Mouse (Mus musculus) kidney, adult 2 months (tissue): Measurements from ENCODE around the gene Rin2.

Source experiments
- CTCF ChIP-seq: fragments of 200-500 bp; conservative IDR thresholded peaks from 2 replicates; pipeline ENCODE4 v1.5.1; 2011; ENCODE audit warnings: low read depth, mild to moderate bottlenecking, control low read depth, low read length, moderate library complexity, mixed read lengths; ENCODE audit not compliant: insufficient read depth, insufficient read length
- POLR2A ChIP-seq: fragments of 200-500 bp; IDR thresholded peaks from one replicate; pipeline ENCODE4 v1.6.1; 2011; ENCODE audit warnings: low read depth, low read length, control low read depth

DNA sequence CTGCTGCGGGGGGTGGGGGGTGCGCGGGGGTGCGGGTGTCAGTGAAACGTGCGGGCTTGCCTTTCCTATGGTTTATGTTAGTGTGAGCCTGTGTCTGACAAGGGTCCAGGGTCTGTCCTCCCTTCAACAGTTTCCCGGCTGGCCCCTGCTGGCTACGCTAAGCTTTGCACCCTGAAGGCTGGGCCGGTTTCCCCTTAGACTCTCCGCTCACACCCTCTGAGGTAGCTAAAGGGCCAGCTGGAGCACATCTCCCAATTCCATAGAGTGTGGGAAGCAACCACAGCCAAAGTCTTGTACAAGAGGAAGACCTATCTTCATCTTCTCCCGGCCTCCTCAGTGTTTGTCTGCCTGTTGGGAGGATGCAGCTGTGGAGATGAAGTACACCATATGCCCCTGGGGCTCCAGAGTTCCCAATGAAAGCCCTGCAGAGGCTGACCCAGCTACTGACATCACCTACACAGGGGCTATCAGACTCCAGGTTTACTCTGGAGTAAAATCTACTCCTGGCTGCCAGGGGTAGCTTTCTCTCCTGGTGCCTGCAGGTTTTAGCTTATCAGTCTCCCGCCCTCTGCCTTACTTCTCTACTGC is 19.5 kb upstream of the Rin2 start:
- TF ChIP-seq CTCF (no peak), POLR2A (no peak)
